Mouse (Mus musculus) lung, adult 2 months (tissue): ENCODE data around the gene Tab1. TPM values are rescaled to one million over a fixed set of nuclear protein-coding genes. Genes with fewer than 3 reads are reported as not detected.

Experiments
- DNase-seq: peaks from one replicate; pipeline ENCODE4 v3.0.0; 2022
- H3K4me1 ChIP-seq: fragments of 200-500 bp; 2 replicates; pipeline ENCODE4 v1.6.1; 2011; ENCODE audit warnings: low read length; ENCODE audit not compliant: control insufficient read depth, insufficient read depth
- H3K4me3 ChIP-seq: fragments of 200-500 bp; replicated peaks from 2 replicates; pipeline ENCODE3; 2011; ENCODE audit warnings: low read depth, mild to moderate bottlenecking, control low read depth, low read length; ENCODE audit errors: extremely low read depth
- CTCF ChIP-seq: fragments of 200-500 bp; IDR thresholded peaks from 2 replicates; pipeline ENCODE4 v1.5.1; 2011; ENCODE audit warnings: mild to moderate bottlenecking, low read length, control low read depth; ENCODE audit not compliant: insufficient read depth
- POLR2A ChIP-seq: fragments of 200-500 bp; IDR thresholded peaks from 2 replicates; pipeline ENCODE4 v1.6.1; 2011; ENCODE audit warnings: low read depth, mild to moderate bottlenecking, control low read depth, low read length, borderline replicate concordance; ENCODE audit errors: extremely low read depth
- WGBS: fragments of 180-500 bp; shearing (Covaris S2); methylation state at CpG from one replicate; pipeline ENCODE4 v1.1.7; 2018; 5-methylcytosine and 5-hydroxymethylcytosine counted together
- polyA plus RNA-seq: library from polyadenylated mRNA; depleted of rRNA; stranded (reverse); fragments of >200 nt; gene quantifications from 2 replicates; pipeline ENCODE4 v1.2.3, GENCODE M21; 2012; rRNA removed

The Tab1 gene
- polyA plus RNA-seq = 19.1 and 23.5 TPM in 2 replicates

DNA sequence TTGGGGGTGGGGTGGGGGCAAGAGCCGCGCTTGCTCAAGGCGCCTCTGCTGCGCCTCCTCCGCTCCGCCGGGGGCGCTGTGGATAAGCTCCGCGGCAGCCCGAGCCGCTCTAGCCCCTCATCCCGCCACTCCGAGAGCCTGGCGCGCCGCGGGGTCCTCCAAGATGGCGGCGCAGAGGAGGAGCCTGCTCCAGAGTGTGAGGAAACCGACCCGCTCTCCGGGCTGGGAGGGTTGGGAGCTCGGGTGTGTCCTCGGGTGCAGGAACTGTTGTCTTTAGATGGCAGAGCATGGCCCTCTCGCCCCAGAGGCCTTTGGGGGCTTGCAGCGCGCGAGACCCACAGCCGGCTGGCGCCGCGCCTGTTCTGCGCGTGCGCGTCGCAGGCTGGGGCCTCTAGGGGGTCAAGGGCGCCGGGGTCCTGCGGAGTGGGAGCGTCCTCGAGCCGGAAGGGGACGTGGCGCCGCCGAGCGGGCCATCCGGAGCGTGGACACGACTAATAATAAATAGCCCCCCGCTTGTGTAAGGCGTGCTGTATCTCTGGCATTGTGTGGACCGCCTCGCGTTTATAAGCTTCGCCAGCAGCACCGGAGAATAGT is at the start of gene Tab1:
Gene Tab1 (plus strand): TSS at position 135 of the 594 bp plus-strand sequence.
- Histone ChIP-seq H3K4me3 (peak within 1 kb of the TSS; percentile 89), H3K4me1 (no peaks in the 10 kb centered on the region; the same call in 1 of the 2 replicates)
- TF ChIP-seq POLR2A (peak; percentile 61; the same call in 1 of the 2 replicates), CTCF (peak; percentile 39; the same call in 1 of the 2 replicates)
- 1% methylated on average over 59 of the region's 59 CpGs for WGBS
- peak; percentile 92 for DNase-seq

DNA sequence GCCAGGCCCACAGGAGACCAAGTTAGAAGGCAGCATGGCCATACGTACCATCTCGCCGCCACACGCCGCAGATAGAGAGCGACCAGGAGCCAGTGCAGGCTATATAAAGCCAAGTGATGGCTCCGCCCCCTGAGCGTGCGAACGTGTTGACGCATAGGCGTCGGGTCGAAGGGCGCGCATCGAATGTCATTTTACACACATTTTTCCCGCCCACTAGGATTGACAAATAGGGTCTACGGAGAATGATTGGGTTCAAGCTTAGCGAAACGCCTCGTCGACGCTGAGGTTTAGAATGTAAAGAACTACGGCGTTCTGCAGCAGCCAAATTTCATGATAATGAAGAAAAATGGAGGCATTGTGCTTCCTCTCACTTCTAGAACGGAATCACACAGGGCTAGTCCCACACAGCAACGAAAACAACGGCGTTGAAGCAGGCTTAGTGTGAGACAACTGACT is 49.6 kb upstream of the Tab1 start:
- Histone ChIP-seq H3K4me3 (peak overlapping the region; percentile 98), H3K4me1 (peaks cover 8% of the 10 kb centered on the region)
- TF ChIP-seq POLR2A (peak; percentile 100), CTCF (no peak)
- WGBS = under 1% methylated on average over 30 of the region's 30 CpGs
- peak; percentile 97 for DNase-seq

DNA sequence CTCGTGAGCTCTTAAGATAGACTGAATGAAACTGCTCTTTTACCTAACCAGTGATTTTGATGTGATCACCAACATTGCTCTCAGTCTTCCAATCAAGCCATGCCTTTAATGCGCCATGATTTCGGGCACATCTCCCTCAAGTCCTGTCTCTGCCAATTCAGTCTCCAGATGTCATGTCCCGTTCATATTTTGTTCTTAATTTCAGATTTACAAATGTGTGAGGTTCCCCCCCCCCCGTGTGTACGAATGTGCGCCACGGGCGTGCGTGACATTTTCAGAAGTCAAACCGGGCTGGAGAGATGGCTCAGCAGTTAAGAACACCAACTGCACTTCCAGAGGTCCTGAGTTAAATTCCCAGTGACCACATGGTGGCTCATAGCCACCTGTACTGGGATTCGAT is 49.2 kb upstream of the Tab1 start:
- no peak for TF ChIP-seq CTCF
- TF ChIP-seq POLR2A = no peak
- Histone ChIP-seq H3K4me3 (peak overlapping the region; percentile 90), H3K4me1 (peaks cover 8% of the 10 kb centered on the region)
- DNase-seq = no peak
- WGBS = under 1% methylated on average over 12 of the region's 12 CpGs

DNA sequence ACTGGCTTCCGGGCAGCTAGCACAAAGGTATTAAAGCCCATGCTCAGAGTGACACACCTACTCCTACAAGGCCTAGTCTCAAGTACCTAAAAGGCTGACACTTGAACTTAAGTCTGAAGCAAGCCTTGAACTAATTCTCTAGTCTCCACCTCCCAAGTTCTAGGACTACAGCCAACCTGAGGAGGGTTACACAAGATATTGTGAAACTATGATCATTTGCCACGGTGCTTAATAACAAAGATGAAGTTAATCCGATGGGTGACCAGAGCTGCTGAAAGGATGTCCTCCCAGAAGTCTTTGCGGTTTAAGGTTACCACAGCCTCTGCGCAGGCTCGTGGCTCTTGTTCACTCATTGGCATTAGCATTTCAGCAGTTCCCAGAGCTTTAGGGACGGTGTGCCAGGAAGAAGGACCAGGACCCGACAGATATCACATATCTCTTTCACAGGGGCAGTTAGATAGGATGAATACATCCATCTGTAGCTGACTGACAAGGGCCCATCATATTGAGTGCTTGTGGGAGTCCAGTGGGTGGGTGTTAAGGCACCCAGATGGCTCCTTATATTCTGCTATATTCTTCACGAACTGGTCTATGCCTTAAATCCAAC is 45.4 kb upstream of the Tab1 start:
- Histone ChIP-seq H3K4me3 (no peak overlapping the region), H3K4me1 (peaks cover 6% of the 10 kb centered on the region)
- TF ChIP-seq CTCF = no peak
- TF ChIP-seq POLR2A = no peak
- no peak for DNase-seq
- 67% methylated on average over 9 of the region's 9 CpGs for WGBS

DNA sequence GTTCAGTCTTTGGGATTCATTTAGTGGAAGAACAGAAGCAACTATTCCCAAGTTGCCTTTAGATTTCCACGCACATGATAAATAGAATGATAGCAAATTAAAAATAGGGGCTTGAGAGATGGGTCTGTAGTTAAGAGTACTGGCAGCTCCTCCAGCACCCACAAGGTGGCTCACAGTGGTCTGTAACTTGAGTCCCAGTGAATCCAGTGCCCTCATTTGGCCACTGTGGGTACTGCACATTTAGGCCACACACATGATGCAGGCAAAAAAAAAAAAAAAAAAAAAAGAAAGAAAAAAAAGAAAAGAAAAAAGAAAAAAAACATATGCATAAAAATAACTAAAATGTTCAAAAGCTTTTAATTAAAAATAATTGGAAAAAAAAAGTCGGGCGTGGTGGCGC is 44.3 kb upstream of the Tab1 start:
- TF ChIP-seq POLR2A = no peak
- TF ChIP-seq CTCF = peak; percentile 95
- WGBS = 33% methylated on average over 4 of the region's 4 CpGs
- H3K4me1 ChIP-seq = peaks cover 4% of the 10 kb centered on the region
- peak; percentile 79 for DNase-seq
- no peak overlapping the region for H3K4me3 ChIP-seq

DNA sequence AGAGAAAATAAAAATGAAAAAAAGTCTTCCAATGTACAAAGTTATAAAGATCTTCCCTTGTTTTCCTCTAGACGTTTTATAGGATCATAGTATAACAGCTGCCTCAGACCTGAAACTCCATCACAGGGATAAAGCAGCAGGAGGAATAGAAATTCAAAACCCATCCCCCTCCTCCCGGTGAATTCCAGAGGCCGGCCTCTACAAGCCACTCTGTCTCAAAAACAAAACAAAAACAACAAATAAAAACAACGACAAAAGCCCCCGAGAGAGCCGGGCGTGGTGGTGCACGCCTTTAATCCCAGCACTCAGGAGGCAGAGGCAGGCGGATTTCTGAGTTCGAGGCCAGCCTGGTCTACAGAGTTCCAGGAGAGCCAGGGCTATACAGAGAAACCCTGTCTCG is 42.8 kb upstream of the Tab1 start:
- TF ChIP-seq CTCF = no peak

GRCm38 (mm10) chr15:80090741-80091120 is 42.2 kb upstream of the Tab1 start:
- H3K4me1 ChIP-seq = peaks cover 4% of the 10 kb centered on the region
- 2% methylated on average over 17 of the region's 17 CpGs for WGBS
- DNase-seq = no peak
- no peak for TF ChIP-seq CTCF
- TF ChIP-seq POLR2A = no peak
- peak overlapping the region; percentile 81 for H3K4me3 ChIP-seq

More for the DNA sequence above, 42.8 kb upstream of the Tab1 start:
- Histone ChIP-seq H3K4me3 (no peak overlapping the region), H3K4me1 (peaks cover 4% of the 10 kb centered on the region)
- no peak for DNase-seq
- 77% methylated on average over 11 of the region's 11 CpGs for WGBS

GRCm38 (mm10) chr15:80091121-80091955 is 41.6 kb upstream of the Tab1 start, which contains the start of the genes Syngr1 and Rpl3:
TSS of gene Syngr1 (plus strand) at chr15:80091334.
TSS of gene Rpl3 (minus strand) at chr15:80091868.
- DNase-seq = peak; percentile 73
- TF ChIP-seq CTCF (peak; percentile 44; the same call in 1 of the 2 replicates), POLR2A (no peak)
- WGBS = 2% methylated on average over 83 of the region's 86 CpGs
- peaks cover 4% of the 10 kb centered on the region for H3K4me1 ChIP-seq
- peak within 1 kb of the TSS; percentile 81 for H3K4me3 ChIP-seq

DNA sequence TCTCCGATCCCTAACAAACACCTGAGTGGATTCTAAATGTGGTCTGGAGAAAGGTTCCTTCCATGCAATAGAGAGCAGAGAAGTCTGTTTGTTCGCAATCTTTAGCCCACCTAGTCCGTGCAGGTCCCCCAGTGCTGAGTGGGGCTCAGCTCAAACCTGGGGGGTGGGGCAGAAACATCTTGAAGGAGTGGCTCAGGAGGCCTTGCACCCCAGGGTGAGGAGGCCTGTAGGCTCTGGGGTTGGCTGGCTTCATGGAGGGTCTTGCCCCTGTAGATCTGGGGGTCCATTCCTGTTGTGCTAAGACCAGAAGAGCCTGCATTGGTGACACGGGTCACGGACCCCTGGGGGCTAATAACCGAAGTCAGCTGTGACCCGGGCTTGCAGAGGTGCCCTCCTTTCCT is 40.9 kb upstream of the Tab1 start:
- peaks cover 4% of the 10 kb centered on the region for H3K4me1 ChIP-seq
- 52% methylated on average over 7 of the region's 7 CpGs for WGBS
- H3K4me3 ChIP-seq = no peak overlapping the region
- no peak for DNase-seq
- no peak for TF ChIP-seq CTCF
- TF ChIP-seq POLR2A = no peak
